Mouse (Mus musculus) heart, adult 18-20 months (tissue): ENCODE data around the gene Zfp820. TPM values are rescaled to one million over a fixed set of nuclear protein-coding genes. Genes with fewer than 3 reads are reported as not detected.
"Not testable (repeated sequence)": the region's sequence is repeated elsewhere in the genome, so short reads cannot be mapped to it uniquely, and the experiment has no call there.

Experiments used
- DNase-seq, 2 experiments: peaks; one replicate each; pipeline ENCODE4 v3.0.0; 2021 to 2022; ENCODE audit warnings: mixed read lengths in 1 of 2
- long read RNA-seq, 2 experiments: library from polyadenylated mRNA; stranded (forward); transcript quantifications; one replicate each; pipeline ENCODE4 v2.0.0; 2021
- total RNA-seq, 2 experiments: library from RNA; stranded (reverse); gene quantifications; 2 replicates each; pipeline ENCODE4 v1.2.3; 2021

The Zfp820 gene
- total RNA-seq = under 1 TPM; 0.57 to 0.98 TPM
- long read RNA-seq, experiment 1 = 0 reads
- long read RNA-seq, experiment 2, partial matches to known transcripts = 1 of 1 reads
- long read RNA-seq, experiment 2, other reads (novel, unspliced or antisense) = 0 of 1 reads

- peak; percentile 73 to 83 for DNase-seq
Measured at GRCm38 (mm10) chr17:21845545-21846321, at the start of gene Zfp820. TSS of gene Zfp820 (minus strand) at chr17:21845772.

- DNase-seq = no peak
Measured at GRCm38 (mm10) chr17:21871256-21871655, 25.7 kb upstream of the Zfp820 start.

- not testable (repeated sequence) for DNase-seq
Measured at GRCm38 (mm10) chr17:21846322-21846582, 680 bp upstream of the Zfp820 start.

- no peak for DNase-seq
Measured at GRCm38 (mm10) chr17:21838510-21838909, 7.1 kb downstream of the Zfp820 start.

GRCm38 (mm10) chr17:21801373-21801772 lies 44.2 kb downstream of the Zfp820 start:
- DNase-seq = not testable (repeated sequence)

GRCm38 (mm10) chr17:21792256-21792655 lies 53.3 kb downstream of the Zfp820 start:
- DNase-seq = no peak

- DNase-seq = no peak
Measured at GRCm38 (mm10) chr17:21770336-21770735, 75.2 kb downstream of the Zfp820 start.

Other genes starting within 250 kb of the Zfp820 start
- gene Zfp983, start 195.1 kb downstream of the Zfp820 start, total RNA-seq = 1 to 10 TPM; 2.1 to 2.2 TPM
- gene Gm10226, start 153.9 kb downstream of the Zfp820 start, total RNA-seq = not detected
- gene Zfp760, start 138.0 kb downstream of the Zfp820 start, total RNA-seq = 1 to 10 TPM; 1.3 to 1.5 TPM
- 1 to 10 TPM; 4.1 to 5.6 TPM for gene Zfp229, start 115.0 kb downstream of the Zfp820 start, total RNA-seq
- gene Zfp995, start 64.2 kb upstream of the Zfp820 start, total RNA-seq = under 1 TPM; 0.37 to 0.72 TPM
- 1 to 10 TPM; 5.9 to 6.3 TPM for gene Zfp942, start 116.7 kb upstream of the Zfp820 start, total RNA-seq
- 10 to 100 TPM; 17.1 to 19.2 TPM for gene Zfp943, start 116.8 kb upstream of the Zfp820 start, total RNA-seq